Mouse (Mus musculus): ENCODE data around the gene B4galnt1. TPM values are rescaled to one million over a fixed set of nuclear protein-coding genes. Genes with fewer than 3 reads are reported as not detected.
"Not testable (repeated sequence)": the region's sequence is repeated elsewhere in the genome, so short reads cannot be mapped to it uniquely, and the experiment has no call there.

B4galnt1 gene
- polyA plus RNA-seq, 1 experiment from 2014 or later = 73.7 TPM

GRCm38 (mm10) chr10:127125210-127126001, 39.6 kb upstream of the B4galnt1 start:
- H3K9me3 ChIP-seq (ENCODE audit: control insufficient read depth, low read length) = no peaks in the 10 kb centered on the region
- no peak overlapping the region for H3K4me2 ChIP-seq (replicated peaks)
- H3K4me1 ChIP-seq (replicated peaks; ENCODE audit: control insufficient read depth, insufficient read depth, low read length) = peaks cover 17% of the 10 kb centered on the region
- H3K36me3 ChIP-seq (replicated peaks; ENCODE audit: control insufficient read depth, insufficient read depth) = no peaks in the 10 kb centered on the region
- WGBS = 79% methylated on average over 9 of the region's 9 CpGs
- DNase-seq (ENCODE audit: low spot score) (no peak), ATAC-seq (ENCODE audit: low FRiP score) (no peak)
- H3K27me3 ChIP-seq (ENCODE audit: control insufficient read depth, insufficient read depth, low read length) = no peaks in the 10 kb centered on the region
- no peak overlapping the region for H3K9ac ChIP-seq
- H3K27ac ChIP-seq = no peak overlapping the region
- H3K4me3 ChIP-seq (replicated peaks; ENCODE audit: low read length) = no peak overlapping the region

- Histone ChIP-seq H3K27ac (no peak overlapping the region), H3K36me3 (replicated peaks; ENCODE audit: control insufficient read depth, insufficient read depth) (no peaks in the 10 kb centered on the region), H3K4me3 (replicated peaks; ENCODE audit: low read length) (no peak overlapping the region), H3K9ac (no peak overlapping the region), H3K4me2 (replicated peaks) (no peak overlapping the region), H3K4me1 (replicated peaks; ENCODE audit: control insufficient read depth, insufficient read depth, low read length) (peaks cover 17% of the 10 kb centered on the region), H3K9me3 (ENCODE audit: control insufficient read depth, low read length) (no peaks in the 10 kb centered on the region), H3K27me3 (ENCODE audit: control insufficient read depth, insufficient read depth, low read length) (no peaks in the 10 kb centered on the region)
- no peak for DNase-seq (ENCODE audit: low spot score)
- 86% methylated on average over 5 of the region's 5 CpGs for WGBS
- ATAC-seq (ENCODE audit: low FRiP score) = no peak
These were observed 38.4 kb upstream of the B4galnt1 start for GRCm38 (mm10) chr10:127126579-127126978.

- H3K27ac ChIP-seq = no peak overlapping the region
- no peak for ATAC-seq (ENCODE audit: low FRiP score)
- no peaks in the 10 kb centered on the region for H3K27me3 ChIP-seq (ENCODE audit: control insufficient read depth, insufficient read depth, low read length)
- WGBS = 91% methylated on average over 7 of the region's 7 CpGs
- no peak for DNase-seq (ENCODE audit: low spot score)
- no peak overlapping the region for H3K4me2 ChIP-seq (replicated peaks)
- H3K9ac ChIP-seq = no peak overlapping the region
- no peaks in the 10 kb centered on the region for H3K9me3 ChIP-seq (ENCODE audit: control insufficient read depth, low read length)
- no peaks in the 10 kb centered on the region for H3K36me3 ChIP-seq (replicated peaks; ENCODE audit: control insufficient read depth, insufficient read depth)
- H3K4me3 ChIP-seq (replicated peaks; ENCODE audit: low read length) = no peak overlapping the region
- H3K4me1 ChIP-seq (replicated peaks; ENCODE audit: control insufficient read depth, insufficient read depth, low read length) = peaks cover 6% of the 10 kb centered on the region
These were observed 37.2 kb upstream of the B4galnt1 start for GRCm38 (mm10) chr10:127127711-127128279.

DNA sequence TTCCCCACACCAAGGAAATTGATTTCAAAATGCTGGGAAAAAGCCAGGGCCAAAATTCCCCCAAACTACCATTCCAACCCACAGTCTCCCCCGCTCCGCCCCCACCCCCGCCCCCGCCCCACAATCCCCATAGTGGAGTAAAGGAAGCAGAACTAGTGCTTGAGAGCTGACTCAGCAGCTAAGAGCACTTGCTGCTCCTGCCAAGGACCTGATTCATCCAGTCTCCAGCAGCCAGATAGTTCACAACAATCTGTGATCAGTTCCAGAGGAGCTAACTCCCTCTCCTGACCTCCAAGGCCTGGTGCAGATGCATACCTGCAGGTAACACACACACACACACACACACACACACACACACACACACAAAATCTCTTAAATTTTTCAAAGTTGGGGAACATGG, 35.6 kb upstream of the B4galnt1 start:
- H3K9me3 ChIP-seq (ENCODE audit: control insufficient read depth, low read length) = no peaks in the 10 kb centered on the region
- no peaks in the 10 kb centered on the region for H3K27me3 ChIP-seq (ENCODE audit: control insufficient read depth, insufficient read depth, low read length)
- no peak for DNase-seq (ENCODE audit: low spot score)
- H3K27ac ChIP-seq = no peak overlapping the region
- 61% methylated on average over 4 of the region's 4 CpGs for WGBS
- H3K36me3 ChIP-seq (replicated peaks; ENCODE audit: control insufficient read depth, insufficient read depth) = no peaks in the 10 kb centered on the region
- H3K9ac ChIP-seq = no peak overlapping the region
- H3K4me2 ChIP-seq (replicated peaks) = no peak overlapping the region
- no peak for ATAC-seq (ENCODE audit: low FRiP score)
- H3K4me3 ChIP-seq (replicated peaks; ENCODE audit: low read length) = no peak overlapping the region
- no peaks in the 10 kb centered on the region for H3K4me1 ChIP-seq (replicated peaks; ENCODE audit: control insufficient read depth, insufficient read depth, low read length)

DNA sequence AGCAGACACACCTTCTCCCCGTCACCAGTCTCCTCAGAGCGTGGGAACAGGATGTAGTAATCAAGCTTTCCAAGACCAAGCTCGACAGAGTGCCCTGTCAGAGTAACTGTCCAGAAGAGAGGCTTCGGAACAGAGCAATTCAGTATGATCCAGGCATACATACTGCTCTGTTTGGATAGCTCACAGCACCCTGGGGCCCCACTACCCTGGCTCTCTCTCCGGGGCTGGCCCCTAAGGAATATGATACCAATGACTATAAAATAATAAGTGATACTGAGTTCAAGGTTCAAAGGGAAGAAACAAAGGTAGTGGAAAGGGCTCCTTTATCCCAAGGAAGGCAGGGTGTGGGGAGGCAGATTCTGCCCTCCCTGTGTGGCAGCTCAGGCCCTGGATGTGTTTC, 32.6 kb upstream of the B4galnt1 start:
- DNase-seq (ENCODE audit: low spot score) (no peak), ATAC-seq (ENCODE audit: low FRiP score) (no peak)
- no peaks in the 10 kb centered on the region for H3K36me3 ChIP-seq (replicated peaks; ENCODE audit: control insufficient read depth, insufficient read depth)
- WGBS = 77% methylated on average over 5 of the region's 5 CpGs
- no peak overlapping the region for H3K4me3 ChIP-seq (replicated peaks; ENCODE audit: low read length)
- no peak overlapping the region for H3K27ac ChIP-seq
- no peak overlapping the region for H3K9ac ChIP-seq
- no peaks in the 10 kb centered on the region for H3K27me3 ChIP-seq (ENCODE audit: control insufficient read depth, insufficient read depth, low read length)
- H3K9me3 ChIP-seq (ENCODE audit: control insufficient read depth, low read length) = no peaks in the 10 kb centered on the region
- H3K4me1 ChIP-seq (replicated peaks; ENCODE audit: control insufficient read depth, insufficient read depth, low read length) = no peaks in the 10 kb centered on the region
- H3K4me2 ChIP-seq (replicated peaks) = no peak overlapping the region

DNA sequence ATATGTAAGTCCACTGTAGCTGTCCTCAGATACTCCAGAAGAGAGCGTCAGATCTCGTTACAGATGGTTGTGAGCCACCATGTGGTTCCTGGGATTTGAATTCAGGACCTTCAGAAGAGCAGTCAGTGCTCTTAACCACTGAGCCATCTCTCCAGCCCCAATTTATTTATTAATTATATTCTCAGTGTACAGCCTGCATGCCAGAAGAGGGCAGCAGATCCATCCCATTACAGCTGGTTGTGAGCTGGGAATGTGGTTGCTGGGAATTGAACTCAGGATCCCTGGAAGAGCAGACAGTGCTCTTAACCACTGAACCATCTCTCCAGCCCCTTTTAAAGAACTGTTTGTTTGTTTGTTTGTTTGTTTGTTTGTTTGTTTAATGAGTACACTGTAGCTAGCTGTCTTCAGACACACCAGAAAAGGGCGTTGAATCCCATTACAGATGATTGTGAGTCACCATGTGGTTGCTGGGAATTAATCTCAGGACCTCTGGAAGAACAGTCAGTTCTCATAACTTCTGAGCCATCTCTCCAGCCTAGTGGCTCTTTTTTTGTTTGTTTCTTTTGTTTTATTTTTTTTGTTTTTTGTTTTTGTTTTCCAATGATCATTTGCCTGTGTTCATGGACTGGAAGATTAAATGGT, 30.5 kb upstream of the B4galnt1 start:
- not testable (repeated sequence) for H3K27ac ChIP-seq; H3K4me2 ChIP-seq (replicated peaks); H3K9me3 ChIP-seq (ENCODE audit: control insufficient read depth, low read length); H3K9ac ChIP-seq; H3K36me3 ChIP-seq (replicated peaks; ENCODE audit: control insufficient read depth, insufficient read depth); DNase-seq (ENCODE audit: low spot score); H3K4me3 ChIP-seq (replicated peaks; ENCODE audit: low read length); H3K4me1 ChIP-seq (replicated peaks; ENCODE audit: control insufficient read depth, insufficient read depth, low read length); ATAC-seq (ENCODE audit: low FRiP score); H3K27me3 ChIP-seq (ENCODE audit: control insufficient read depth, insufficient read depth, low read length)
- WGBS = 88% methylated on average over 3 of the region's 3 CpGs

DNA sequence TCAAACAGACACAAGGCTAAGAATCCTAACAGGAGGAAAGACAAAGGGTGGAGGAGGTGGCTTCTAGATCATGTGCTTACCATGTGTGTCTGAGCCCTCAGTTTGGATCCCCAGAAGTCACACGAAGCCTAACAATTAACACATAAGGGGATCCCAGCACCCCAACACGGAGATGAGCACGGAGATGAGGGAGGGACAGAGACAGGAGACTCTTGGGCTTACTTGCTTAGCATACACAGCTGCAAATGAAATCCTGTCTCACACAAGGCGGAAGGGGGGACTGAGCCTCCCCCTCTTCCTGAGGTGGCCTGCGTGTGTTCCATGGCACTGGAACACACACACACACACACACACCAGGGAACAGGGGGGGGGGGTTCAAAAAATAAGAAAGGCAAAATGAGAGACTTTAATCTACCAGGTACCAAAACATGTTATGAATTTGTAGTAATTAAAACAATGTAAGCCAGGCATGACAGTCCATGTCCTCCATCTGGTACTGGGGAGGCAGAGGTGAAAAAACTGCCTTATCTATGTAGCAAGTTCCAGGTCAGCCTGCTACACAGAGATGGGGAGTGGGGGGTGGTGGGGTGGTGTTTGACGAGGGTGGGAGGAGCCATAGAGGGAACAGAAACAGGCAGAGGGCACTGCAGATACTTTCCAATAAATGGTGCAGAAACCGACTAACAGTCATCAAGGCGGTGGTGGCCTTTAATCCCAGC, 29.7 kb upstream of the B4galnt1 start:
- ATAC-seq (ENCODE audit: low FRiP score) (no peak), DNase-seq (ENCODE audit: low spot score) (no peak)
- Histone ChIP-seq H3K9ac (no peak overlapping the region), H3K4me1 (replicated peaks; ENCODE audit: control insufficient read depth, insufficient read depth, low read length) (no peaks in the 10 kb centered on the region), H3K27me3 (ENCODE audit: control insufficient read depth, insufficient read depth, low read length) (no peaks in the 10 kb centered on the region), H3K36me3 (replicated peaks; ENCODE audit: control insufficient read depth, insufficient read depth) (no peaks in the 10 kb centered on the region), H3K4me3 (replicated peaks; ENCODE audit: low read length) (no peak overlapping the region), H3K27ac (no peak overlapping the region), H3K4me2 (replicated peaks) (no peak overlapping the region), H3K9me3 (ENCODE audit: control insufficient read depth, low read length) (no peaks in the 10 kb centered on the region)
- WGBS = 63% methylated on average over 8 of the region's 8 CpGs

GRCm38 (mm10) chr10:127136510-127136909, 28.5 kb upstream of the B4galnt1 start:
- 91% methylated on average over 4 of the region's 4 CpGs for WGBS
- Histone ChIP-seq H3K36me3 (replicated peaks; ENCODE audit: control insufficient read depth, insufficient read depth) (no peaks in the 10 kb centered on the region), H3K9me3 (ENCODE audit: control insufficient read depth, low read length) (no peaks in the 10 kb centered on the region), H3K4me1 (replicated peaks; ENCODE audit: control insufficient read depth, insufficient read depth, low read length) (no peaks in the 10 kb centered on the region), H3K4me2 (replicated peaks) (no peak overlapping the region), H3K9ac (no peak overlapping the region), H3K27me3 (ENCODE audit: control insufficient read depth, insufficient read depth, low read length) (no peaks in the 10 kb centered on the region), H3K4me3 (replicated peaks; ENCODE audit: low read length) (no peak overlapping the region), H3K27ac (no peak overlapping the region)
- ATAC-seq (ENCODE audit: low FRiP score) (no peak), DNase-seq (ENCODE audit: low spot score) (no peak)

- ATAC-seq (ENCODE audit: low FRiP score) (no peak), DNase-seq (ENCODE audit: low spot score) (no peak)
- Histone ChIP-seq H3K9ac (no peak overlapping the region), H3K4me1 (replicated peaks; ENCODE audit: control insufficient read depth, insufficient read depth, low read length) (no peaks in the 10 kb centered on the region), H3K27ac (no peak overlapping the region), H3K4me3 (replicated peaks; ENCODE audit: low read length) (no peak overlapping the region), H3K4me2 (replicated peaks) (no peak overlapping the region), H3K36me3 (replicated peaks; ENCODE audit: control insufficient read depth, insufficient read depth) (no peaks in the 10 kb centered on the region), H3K27me3 (ENCODE audit: control insufficient read depth, insufficient read depth, low read length) (no peaks in the 10 kb centered on the region), H3K9me3 (ENCODE audit: control insufficient read depth, low read length) (no peaks in the 10 kb centered on the region)
- WGBS = 90% methylated on average over 3 of the region's 3 CpGs
These were observed 27.1 kb upstream of the B4galnt1 start for GRCm38 (mm10) chr10:127137896-127138295.
